Mouse (Mus musculus) frontal cortex, adult 2 months (tissue): ENCODE results near the gene Pltp. TPM values are rescaled to one million over a fixed set of nuclear protein-coding genes. Genes with fewer than 3 reads are reported as not detected.
"Not testable (repeated sequence)": the region's sequence is repeated elsewhere in the genome, so short reads cannot be mapped to it uniquely, and the experiment has no call there.

Source experiments
- DNase-seq, 2 experiments: peaks; one replicate each; pipeline ENCODE4 v3.0.0; 2022; ENCODE audit warnings: low spot score in 1 of 2; ENCODE audit errors: extremely low spot score in 1 of 2
- polyA plus RNA-seq: library from polyadenylated mRNA; depleted of rRNA; stranded (reverse); fragments of >200 nt; gene quantifications from 2 replicates; pipeline ENCODE4 v1.2.3, GENCODE M21; 2012

The Pltp gene
- polyA plus RNA-seq, 1 experiment: 154 TPM

DNA sequence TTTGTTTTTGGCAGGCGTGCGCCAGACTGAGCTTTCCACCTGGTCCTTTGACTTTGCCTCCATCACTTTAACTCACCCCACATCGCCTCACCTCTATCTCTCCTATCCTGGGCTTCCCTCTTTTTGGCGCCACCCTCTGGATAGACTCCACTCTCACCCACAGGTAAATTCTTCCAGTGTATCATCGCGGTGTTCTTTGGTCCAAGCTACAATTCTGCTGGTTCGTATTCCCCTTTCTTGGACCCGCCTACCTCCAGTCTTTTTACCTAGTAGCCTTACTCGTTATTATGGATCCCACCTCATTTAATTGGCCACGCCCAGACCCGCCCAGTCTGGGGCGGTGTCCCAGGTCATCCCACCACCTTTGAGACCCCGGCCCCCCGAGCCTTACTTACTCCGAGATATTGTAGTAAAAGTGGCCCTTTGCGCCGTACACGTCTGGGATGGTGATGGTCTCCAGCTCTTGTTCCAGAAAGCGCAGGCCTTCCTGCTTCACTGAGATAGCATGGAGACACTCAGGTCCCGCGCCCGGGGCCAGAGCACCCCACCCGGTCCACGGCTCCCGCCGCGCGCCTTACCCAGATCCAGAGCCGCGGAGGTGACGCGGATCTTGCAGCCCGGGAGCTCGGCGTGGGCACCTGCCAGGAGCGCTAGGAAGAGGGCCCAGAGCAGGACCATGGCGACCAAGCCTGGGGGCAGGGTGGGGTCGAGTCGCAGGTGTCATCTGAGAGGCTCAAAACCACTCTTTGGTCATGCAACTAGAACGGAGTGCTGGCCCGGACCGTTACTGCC is 1.0 kb downstream of the Pltp start:
- no peak for DNase-seq

DNA sequence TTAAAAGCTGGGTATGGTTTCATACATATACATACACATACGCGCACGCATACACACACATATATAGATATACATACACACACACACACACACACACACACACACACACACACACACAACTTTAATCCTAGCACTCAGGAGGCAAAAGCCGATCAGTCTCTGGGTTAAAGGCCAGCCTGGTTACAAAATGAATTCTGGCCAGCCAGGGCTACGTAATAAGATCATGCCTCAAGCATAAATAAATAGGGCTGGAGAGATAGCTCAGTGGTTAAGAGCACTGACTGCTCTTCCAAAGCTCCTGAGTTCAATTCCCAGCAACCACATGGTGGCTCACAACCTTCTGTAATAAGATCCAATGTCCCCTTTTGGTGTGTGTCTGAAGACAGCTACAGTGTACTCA is 1.9 kb downstream of the Pltp start:
- not testable (repeated sequence) for DNase-seq

DNA sequence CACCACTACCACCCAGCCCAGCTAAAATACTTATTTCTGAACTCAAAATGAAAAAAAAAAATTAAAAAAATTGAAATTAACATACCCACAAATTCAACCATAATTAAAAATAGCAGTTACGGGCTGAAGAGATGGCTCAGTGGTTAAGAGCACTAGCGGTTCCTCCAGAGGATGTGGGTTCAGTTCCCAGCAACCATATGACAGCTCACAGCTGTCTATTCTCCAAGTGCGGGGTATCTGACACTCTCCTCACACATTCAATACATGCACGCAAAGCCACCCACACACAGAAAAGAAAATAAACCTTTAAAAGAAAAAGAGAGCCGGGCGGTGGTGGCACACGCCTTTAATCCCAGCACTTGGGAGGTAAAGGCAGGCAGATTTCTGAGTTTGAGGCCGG is 7.5 kb downstream of the Pltp start:
- DNase-seq: peak in 1 of 2 experiments; percentile 44

DNA sequence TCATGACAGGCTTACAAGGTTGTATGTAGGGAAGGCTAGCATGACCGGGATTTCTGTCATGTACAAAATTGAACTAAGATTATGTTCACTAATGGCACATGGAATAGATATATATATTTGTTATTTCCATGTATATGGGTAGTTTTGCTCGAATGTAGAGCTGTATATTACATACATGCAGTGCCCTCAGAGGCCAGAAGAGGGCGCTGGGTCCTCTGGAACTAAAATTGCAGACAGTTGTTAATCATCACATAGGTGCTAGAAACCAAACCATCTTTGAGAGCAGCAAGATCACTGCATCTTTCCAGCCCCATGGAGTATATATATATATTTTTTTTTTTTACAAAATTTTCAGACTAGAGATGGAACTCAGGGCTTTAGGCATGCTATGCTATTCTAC is 11.7 kb downstream of the Pltp start:
- no peak for DNase-seq

DNA sequence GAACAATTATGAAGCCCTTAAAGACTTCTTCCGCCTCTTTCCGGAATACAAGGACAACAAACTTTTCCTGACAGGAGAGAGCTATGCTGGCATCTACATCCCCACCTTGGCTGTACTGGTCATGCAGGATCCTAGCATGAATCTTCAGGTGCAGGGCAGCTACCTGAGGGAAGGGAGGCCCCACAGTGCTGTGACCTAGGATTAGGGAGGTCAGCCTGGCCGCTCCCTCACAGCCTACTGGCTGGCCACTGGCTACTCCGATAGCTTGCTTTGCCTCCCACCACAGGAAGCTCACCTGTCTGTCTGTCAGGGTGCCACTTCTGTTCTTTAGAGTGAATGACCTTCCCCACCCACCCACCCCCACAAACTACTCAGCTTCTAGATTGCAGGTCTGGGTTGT is 22.3 kb downstream of the Pltp start:
- no peak for DNase-seq

DNA sequence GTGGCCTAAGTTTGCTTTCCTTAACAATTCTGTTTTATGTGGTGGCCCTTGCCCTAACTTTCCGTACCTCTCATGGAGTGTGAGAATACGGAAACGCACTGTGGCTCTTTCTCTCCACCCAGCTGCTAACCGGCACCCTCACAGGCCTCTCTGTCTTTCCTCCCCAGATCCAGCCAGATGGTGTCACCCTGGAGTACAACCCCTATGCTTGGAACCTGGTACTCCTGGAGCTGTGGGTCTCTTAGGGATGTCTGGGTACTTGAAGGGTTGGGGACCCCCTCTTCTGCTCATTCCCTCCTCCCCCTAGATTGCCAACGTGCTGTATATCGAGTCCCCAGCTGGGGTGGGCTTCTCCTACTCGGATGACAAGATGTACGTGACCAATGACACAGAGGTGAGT is 23.0 kb downstream of the Pltp start:
- peak in 1 of 2 experiments; percentile 39 for DNase-seq

DNA sequence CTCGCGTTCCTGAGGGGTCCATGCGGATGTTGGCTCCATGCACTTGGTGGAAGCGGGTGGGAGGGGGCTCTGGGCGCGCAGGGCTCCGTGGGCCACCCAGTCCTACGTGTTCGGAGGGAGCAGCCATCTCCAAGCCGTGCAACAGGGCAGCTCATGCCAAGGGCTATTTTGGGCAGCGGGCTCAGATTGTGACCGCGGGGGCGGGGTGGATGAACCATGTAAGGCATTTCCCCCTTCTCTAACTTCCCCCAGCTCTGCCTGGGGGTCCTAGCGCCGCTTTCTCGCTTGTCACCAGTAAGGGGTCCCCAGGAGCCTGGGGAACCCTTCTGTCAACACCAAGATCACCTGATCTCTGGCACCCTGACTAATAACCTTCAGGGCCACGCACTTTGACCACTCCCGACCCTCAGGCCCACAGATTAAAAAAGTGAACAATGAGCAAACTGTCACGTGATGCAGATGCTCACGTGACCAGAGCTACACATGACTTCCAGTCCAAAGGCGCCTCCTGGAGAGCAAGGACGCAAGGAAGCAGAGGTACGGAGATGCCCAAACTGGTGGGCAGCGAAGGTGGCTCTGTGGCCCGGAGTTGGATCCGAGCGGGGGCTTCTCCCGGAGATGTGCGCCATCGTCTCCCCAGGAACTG is 24.1 kb downstream of the Pltp start, which contains the start of gene Neurl2:
Gene Neurl2, minus strand, starts transcription at position 143 of the 646 bp plus-strand sequence.
- peak; percentile 89 to 94 for DNase-seq

DNA sequence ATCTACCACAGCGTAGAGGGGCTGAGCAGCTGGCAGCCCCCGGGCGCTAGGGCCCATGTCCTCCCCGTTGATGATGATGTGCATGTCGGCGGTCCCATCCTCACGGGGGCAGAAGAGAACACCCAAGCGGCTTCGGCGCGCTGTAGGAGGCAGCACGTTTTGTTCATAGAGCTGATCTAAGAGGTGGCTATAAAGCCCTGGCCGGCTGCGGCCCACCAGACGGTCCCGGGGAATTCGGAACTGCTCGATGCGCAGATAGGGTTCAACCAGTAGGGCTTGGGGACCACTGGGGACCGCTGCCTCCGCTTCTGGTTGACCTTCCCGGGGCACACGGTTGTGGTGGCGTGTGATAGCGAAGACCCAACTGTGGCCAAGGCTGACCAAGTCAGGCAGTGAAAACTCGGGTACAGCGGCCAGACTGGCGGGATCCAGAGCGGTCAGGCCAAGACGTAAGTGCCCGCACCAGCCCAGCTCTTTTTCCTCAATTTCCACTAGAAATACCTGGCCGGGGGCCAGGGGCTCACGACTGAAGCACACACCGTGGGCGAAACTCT is 24.7 kb downstream of the Pltp start, which contains the start of gene Ctsa:
Gene Ctsa, plus strand, starts transcription at position 126 of the 554 bp plus-strand sequence.
- DNase-seq: peak; percentile 72 to 80

DNA sequence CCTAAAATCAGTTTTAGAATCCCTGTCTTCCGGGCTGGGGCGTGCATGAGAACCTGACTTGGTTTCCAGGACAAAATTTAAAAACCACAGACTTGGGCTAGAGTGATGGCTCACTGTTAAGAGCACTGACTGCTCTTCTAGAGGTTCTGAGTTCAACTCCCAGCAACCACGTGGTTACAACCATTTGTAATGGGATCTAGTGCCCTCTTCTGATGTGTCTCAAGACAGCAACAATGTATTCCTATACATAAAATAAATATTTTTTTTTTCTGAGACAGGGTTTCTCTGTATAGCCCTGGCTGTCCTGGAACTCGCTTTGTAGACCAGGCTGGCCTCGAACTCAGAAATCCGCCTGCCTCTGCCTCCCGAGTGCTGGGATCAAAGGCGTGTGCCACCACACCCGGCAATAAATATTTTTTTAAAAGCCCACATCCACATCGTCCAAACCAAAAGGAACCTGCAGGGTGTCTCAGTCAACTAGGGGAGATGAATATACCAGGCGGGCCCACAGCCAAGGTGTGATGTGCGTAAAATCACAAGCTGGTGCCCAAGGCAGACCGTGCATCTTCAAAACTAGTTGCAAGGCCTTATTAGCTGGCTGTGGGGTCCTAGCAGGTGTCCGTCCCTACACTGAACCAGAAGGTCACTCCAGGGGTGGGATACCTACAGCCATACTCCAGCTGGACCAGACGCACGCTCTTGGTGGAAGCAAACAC is 25.3 kb downstream of the Pltp start:
- DNase-seq: no peak

DNA sequence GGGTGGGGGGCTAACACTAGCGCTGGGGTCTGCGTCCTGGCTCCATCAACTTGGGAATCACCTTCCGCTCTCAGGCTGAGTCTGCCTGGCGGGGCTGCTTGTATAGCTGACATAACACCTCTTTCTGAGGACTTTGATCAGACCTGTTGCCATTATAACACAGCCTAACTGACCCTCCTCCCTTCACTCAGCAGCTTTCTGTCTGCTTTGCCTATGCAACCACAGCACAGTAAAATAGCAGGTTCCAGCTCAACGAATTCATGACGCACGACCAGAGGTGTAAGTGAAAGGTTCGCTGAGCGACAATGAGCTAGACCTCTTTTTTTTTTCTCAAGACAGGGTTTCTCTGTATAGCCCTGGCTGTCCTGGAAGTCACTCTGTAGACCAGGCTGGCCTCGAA is 26.5 kb downstream of the Pltp start:
- DNase-seq: no peak

DNA sequence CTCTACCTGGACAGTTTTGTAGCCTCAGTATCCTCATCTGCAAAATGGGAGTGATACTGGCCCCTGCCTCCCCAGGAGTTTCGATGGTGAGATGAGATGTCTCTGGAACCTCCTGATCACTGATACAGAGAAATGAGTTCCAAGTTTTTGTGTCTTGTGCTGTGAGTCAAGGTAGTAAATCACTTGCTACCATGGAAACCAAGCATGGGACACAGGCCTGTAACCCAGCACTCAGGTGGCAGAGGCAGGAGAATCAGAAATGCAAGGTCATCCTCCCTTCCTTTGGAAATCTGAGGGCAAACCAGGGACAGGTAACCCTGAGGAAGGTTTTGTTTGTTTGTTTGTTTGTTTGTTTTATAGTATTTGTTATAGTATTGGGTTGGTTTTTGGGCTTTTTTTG is 28.4 kb downstream of the Pltp start:
- no peak for DNase-seq

DNA sequence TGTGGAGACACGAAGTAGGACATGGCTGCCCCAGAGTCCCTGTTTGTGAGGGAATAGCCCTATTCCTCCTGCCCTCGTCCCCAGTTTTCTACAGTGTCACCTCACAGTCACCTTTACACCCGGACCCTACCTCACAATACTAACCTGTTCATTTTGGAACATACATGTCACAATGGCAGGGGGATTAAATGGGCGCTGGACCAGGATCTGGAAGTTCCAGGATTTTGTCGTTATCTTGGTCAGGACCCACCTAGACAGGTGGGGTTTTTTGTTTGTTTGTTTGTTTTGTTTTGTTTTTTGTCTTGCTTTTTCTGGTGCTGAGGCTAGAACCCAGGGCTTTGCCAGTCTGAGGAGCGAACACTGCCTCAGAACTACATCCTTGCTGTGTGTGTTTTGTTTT is 29.1 kb downstream of the Pltp start, which contains the start of gene Spata25:
Gene Spata25, minus strand, starts transcription at position 101 of the 400 bp plus-strand sequence.
- DNase-seq: no peak

DNA sequence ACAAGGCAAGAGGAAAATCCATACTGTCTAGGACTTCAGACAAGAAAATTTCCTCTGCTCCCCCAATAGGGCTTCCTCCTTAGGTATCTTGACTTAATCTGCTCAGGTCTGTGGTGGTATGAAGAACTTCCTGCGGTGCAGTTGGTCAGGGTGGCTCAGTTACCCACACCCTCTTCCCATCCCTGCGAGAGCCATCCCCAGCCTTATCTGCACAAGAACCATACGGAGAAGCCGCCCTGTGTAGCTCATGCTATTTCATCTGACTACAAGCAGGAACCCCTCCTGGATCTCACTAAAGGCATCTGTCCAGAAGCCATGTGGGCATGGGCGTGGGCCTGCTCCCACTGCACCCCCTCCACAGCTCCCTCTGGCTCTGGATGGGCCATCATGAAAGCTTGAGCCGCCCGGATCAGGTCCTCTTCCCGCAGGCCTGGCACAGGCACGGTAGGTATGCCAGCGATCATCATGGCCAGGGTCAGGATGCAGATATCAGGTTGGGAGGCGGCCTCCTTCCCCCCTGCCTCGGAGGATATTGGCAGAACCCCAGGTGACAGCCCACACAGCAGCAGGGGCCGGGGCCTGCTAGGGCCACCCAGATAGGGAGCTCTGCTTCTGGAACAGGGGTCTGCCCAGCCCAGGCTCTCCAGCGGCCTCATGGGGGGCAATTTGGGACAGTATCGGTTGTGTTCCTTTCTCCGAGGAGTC is 30.2 kb downstream of the Pltp start:
- DNase-seq: no peak

DNA sequence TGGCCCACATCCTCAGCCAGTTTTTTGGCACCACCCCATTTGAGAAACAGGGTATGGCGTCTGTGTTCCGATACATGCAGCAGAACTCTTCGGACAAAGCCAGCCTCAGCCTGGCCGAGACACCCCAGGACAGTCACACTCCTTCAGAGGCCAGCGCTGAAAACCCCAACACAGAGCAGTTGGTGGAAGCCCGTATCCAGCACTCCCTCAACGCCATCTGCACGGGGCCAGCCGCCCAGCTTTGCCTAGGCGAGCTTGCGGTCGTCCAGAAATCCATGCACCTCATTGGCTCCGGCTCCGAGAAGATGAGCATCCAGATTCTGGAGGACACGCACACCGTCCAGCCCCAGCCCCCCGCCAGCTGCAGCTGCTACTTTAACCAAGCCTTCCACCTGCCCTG is 32.0 kb downstream of the Pltp start:
- DNase-seq: no peak

DNA sequence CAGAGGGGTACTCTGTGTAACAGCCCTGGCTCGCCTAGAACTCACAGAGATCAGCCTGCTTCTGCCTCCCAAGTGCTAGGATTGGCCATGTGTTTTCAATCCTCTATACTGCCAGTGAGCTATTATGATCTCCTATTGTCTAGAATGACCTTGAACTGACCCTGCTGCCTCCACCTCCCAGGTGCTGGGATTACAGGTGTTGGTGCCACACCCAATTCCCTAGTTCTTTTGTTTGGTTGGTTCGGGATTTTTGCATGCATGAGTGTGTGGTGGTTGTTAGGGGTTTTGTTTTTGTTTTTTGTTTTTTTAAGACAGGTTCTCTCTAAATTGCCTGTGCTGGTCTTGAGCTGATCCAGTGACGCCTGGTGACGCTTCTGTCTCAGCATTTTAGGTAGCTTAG is 33.5 kb downstream of the Pltp start:
- DNase-seq: no peak

DNA sequence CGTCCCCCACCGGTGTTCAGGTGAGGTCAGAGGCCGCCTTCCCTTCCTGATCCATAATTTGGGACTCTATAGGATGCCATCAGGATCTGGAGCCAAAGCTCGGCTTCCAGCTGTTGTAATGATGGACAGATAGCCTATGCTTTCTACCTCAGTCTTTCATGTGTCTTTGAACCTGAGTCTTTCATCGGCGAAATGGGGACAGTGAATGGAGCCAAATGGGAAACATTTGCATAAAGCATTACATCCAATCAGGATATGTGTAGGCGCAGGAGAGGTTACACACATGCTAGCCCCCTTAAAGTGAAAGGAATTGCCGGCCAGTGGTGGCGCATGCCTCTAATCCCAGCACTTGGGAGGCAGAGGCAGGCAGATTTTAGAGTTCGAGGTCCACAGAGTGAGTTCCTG is 34.3 kb downstream of the Pltp start:
- peak in 1 of 2 experiments; percentile 65 for DNase-seq

DNA sequence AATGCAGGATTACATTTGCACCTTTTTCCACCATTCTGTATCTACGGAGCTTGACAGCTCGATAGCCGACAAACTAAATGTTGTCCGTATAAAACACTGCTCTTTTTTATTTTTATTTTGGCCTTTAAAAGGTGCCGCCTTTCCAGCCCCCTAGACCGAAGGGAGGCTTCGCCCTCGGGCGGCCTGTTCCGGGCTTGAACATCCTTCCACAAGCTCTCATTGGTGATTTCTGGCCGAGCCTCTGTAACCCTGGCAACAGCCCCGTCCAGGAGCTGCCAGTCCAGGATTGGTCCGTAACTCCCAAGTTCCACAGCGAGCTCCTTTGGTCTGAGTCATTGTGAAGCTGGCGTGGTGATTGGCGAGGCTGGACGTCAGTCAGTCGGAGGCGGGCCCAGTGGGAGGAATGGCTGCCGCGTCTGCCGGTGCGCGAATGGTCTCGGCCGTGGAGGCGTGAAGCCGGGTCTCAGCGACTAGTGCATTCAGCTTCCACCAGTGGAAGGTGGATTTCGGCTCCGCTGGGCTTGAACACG is 34.8 kb downstream of the Pltp start, which contains the start of gene Zswim1:
Gene Zswim1, plus strand, starts transcription at position 51 of the 530 bp plus-strand sequence.
- peak; percentile 98 to 100 for DNase-seq

DNA sequence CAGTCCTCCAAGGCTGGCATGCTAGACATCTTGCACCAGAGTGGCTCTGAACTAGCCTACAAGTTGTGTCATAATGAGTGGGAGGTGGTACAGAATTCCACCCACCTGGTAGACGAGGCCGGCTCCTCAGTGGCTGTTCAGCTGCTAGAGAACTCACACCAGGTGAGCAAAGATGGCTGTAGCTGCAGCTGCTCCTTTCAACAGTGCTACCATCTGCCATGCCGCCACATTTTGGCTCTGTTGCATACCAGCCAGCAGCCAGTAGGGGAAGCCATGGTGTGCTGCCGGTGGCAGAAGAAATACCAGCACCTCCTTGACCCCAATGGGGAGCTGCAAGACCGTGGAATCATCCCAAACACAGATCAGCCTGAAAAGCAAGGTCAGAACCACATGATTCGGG is 36.5 kb downstream of the Pltp start:
- no peak for DNase-seq

DNA sequence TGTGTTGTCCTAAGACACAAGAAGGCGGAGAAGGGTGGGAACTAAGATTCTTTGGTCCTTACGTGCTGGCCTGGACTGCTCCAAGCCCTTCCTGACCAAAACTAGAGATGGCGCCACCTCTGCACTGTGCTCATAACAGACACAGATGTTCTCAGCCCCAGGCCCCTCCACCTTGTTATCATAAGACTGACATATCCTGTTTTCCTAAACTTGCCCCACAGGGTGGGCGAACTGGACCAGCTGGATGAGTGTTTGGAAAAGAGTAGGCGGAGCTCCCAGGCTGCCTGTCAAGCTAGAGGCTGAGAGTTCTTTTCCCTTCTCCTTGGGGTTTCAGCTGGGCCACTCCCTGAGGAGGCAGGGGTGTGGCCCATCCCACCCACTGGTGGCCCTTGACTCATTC is 39.8 kb downstream of the Pltp start:
- no peak for DNase-seq

DNA sequence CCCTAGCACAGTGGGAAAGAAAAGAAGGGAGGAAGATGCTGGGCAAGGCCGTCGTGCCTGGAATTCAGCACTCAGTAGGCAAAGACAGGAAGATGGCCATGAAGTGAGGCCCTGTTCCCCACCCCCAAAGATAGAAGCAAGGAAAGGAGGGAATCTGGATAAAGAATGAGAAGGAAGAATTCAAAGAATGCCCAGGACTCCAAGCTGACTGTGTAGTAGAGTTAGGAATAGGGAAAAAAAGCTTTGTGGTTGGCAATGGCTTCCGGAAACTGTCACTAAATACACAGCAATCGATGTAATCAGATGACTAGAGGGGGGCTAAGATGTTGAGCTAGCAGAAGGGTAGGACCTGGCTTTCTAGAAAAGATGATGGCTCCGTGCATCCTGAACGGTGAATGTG is 40.3 kb downstream of the Pltp start:
- DNase-seq: no peak
